Mouse (Mus musculus) stomach, embryonic 14.5 days (tissue): ENCODE results near the gene Trip4. TPM values are rescaled to one million over a fixed set of nuclear protein-coding genes. Genes with fewer than 3 reads are reported as not detected.

Experiments used
- ATAC-seq: fragments of 200-750 bp; cut with Nextera tagmentation; 2 replicates; pipeline ENCODE4 v1.8.0; 2017; ENCODE audit warnings: low read depth, moderate TSS enrichment; ENCODE audit not compliant: insufficient number of reproducible peaks, insufficient read depth, low FRiP score
- H3K27ac ChIP-seq: fragments of 300-500 bp; sonication (generic); 2 replicates; pipeline ENCODE4 v1.5.1; 2014; ENCODE audit warnings: mild to moderate bottlenecking, low read length, moderate library complexity, mixed read lengths
- H3K27me3 ChIP-seq: fragments of 300-500 bp; sonication (generic); 2 replicates; pipeline ENCODE4 v1.6.1; 2014; ENCODE audit warnings: low read length, control low read depth, mixed read lengths; ENCODE audit not compliant: control insufficient read depth, insufficient read depth
- H3K36me3 ChIP-seq: fragments of 300-500 bp; sonication (generic); 2 replicates; pipeline ENCODE4 v1.6.1; 2014; ENCODE audit warnings: mild to moderate bottlenecking, control low read depth, low read length, moderate library complexity, mixed read lengths; ENCODE audit not compliant: control insufficient read depth, insufficient read depth
- H3K4me1 ChIP-seq: fragments of 300-500 bp; sonication (generic); 2 replicates; pipeline ENCODE4 v1.6.1; 2014; ENCODE audit warnings: low read length, control low read depth, mixed read lengths; ENCODE audit not compliant: control insufficient read depth, insufficient read depth
- H3K4me2 ChIP-seq: fragments of 300-500 bp; sonication (generic); replicated peaks from 2 replicates; pipeline ENCODE4 v1.6.1; 2014; ENCODE audit warnings: low read depth, low read length, control low read depth
- H3K4me3 ChIP-seq: fragments of 300-500 bp; sonication (generic); 2 replicates; pipeline ENCODE4 v1.5.1; 2014; ENCODE audit warnings: low read depth, low read length, control low read depth
- H3K9ac ChIP-seq: fragments of 300-500 bp; sonication (generic); replicated peaks from 2 replicates; pipeline ENCODE4 v1.6.1; 2014; ENCODE audit warnings: low read depth, mild to moderate bottlenecking, control low read depth, low read length, moderate library complexity, mixed read lengths
- H3K9me3 ChIP-seq: fragments of 300-500 bp; sonication (generic); 2 replicates; pipeline ENCODE4 v1.6.1; 2016; ENCODE audit warnings: low read depth, low read length, control low read depth; ENCODE audit not compliant: control insufficient read depth
- WGBS: fragments of 180-500 bp; shearing (Covaris S2); extraction: QIAGEN DNeasy Blood & Tissue Kit; methylation state at CpG from one replicate; pipeline ENCODE4 v1.1.7; 2014; 5-methylcytosine and 5-hydroxymethylcytosine counted together
- polyA plus RNA-seq: library from polyadenylated mRNA; unstranded; fragments of >200 nt; fragmentation: Nextera tagmentation; extraction: Ambion mirVana; gene quantifications from 2 replicates; pipeline ENCODE4 v1.2.1, GENCODE M21; 2014

The Trip4 gene
- polyA plus RNA-seq, 1 experiment from 2014 or later, result 35.1 TPM

DNA sequence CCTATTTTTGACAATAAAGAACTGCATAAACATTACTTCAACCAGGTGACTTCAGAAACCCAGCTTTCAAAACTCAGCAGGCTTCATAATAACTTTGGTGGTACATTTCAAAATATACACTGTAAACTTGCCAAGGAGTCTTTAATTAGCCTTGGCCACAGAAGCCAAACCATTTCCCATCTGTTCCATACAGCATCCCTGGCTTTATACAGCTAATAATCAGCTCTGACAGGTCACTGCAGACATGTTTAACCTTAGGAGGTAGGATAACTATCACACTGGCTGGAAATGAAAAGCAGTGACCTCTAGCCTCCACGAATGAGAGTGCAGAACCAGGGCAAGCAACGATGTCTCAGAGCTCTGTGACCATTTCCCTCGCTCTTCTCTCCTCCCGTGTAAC is 108.8 kb downstream of the Trip4 start:
- H3K27ac ChIP-seq, result no peak overlapping the region
- no peak for ATAC-seq
- no peak overlapping the region for H3K4me3 ChIP-seq
- H3K36me3 ChIP-seq, result peaks cover 3% of the 10 kb centered on the region; the same call in 1 of the 2 replicates
- no peaks in the 10 kb centered on the region for H3K4me1 ChIP-seq
- H3K27me3 ChIP-seq, result no peaks in the 10 kb centered on the region
- no peaks in the 10 kb centered on the region for H3K9me3 ChIP-seq
- no peak overlapping the region for H3K9ac ChIP-seq
- 72% methylated on average over 4 of the region's 4 CpGs for WGBS
- no peak overlapping the region for H3K4me2 ChIP-seq

DNA sequence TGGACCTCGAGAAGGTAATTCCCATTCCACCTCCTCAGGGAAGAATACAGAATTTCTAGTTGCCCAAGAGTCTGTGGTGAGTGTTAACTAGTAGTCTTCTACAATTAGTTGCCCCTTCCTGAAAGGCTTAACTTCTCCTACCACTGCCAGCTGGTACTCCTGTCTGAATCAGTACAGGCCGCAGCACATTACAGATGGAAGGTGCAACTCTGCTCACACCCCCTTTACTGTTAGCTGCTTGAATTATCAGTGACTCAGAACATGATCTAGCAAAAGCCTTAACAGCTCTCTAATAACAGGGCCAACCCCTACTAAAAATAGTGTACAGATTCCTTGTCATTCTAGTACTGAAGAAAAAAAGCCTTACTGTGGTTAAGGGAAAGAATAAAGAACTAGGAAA is 112.9 kb downstream of the Trip4 start:
- peaks cover 17% of the 10 kb centered on the region for H3K36me3 ChIP-seq
- H3K9me3 ChIP-seq, result no peaks in the 10 kb centered on the region
- H3K4me1 ChIP-seq, result peaks cover 14% of the 10 kb centered on the region; the same call in 1 of the 2 replicates
- no peak overlapping the region for H3K9ac ChIP-seq
- no peak overlapping the region for H3K4me2 ChIP-seq
- no peaks in the 10 kb centered on the region for H3K27me3 ChIP-seq
- ATAC-seq, result no peak
- WGBS, result 92% methylated on average over 2 of the region's 2 CpGs
- no peak overlapping the region for H3K27ac ChIP-seq
- H3K4me3 ChIP-seq, result no peak overlapping the region

DNA sequence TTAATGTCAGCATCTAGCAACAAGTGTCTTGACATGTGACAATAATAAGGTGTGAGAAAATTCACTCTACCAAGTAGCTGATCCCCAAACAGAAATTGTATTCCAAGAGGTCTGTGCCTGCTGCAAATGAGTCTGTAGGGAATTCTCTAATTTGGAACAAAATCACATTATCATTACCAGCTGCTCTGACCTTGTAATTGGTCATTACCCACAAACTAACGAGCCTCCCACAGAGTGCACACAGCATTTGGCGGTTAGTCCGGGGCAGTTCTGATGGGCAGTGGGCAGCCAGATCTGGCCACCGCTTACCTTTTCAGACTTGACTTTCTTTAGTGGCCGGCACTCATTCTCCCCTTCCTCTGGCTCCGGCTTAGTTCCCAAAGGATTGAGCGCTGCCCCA is 114.3 kb downstream of the Trip4 start:
- peaks cover 17% of the 10 kb centered on the region for H3K36me3 ChIP-seq
- H3K9ac ChIP-seq, result no peak overlapping the region
- no peak for ATAC-seq
- no peaks in the 10 kb centered on the region for H3K9me3 ChIP-seq
- no peaks in the 10 kb centered on the region for H3K27me3 ChIP-seq
- H3K4me2 ChIP-seq, result no peak overlapping the region
- no peak overlapping the region for H3K4me3 ChIP-seq
- WGBS, result 94% methylated on average over 7 of the region's 7 CpGs
- peaks cover 23% of the 10 kb centered on the region; the same call in 1 of the 2 replicates for H3K4me1 ChIP-seq
- no peak overlapping the region for H3K27ac ChIP-seq

DNA sequence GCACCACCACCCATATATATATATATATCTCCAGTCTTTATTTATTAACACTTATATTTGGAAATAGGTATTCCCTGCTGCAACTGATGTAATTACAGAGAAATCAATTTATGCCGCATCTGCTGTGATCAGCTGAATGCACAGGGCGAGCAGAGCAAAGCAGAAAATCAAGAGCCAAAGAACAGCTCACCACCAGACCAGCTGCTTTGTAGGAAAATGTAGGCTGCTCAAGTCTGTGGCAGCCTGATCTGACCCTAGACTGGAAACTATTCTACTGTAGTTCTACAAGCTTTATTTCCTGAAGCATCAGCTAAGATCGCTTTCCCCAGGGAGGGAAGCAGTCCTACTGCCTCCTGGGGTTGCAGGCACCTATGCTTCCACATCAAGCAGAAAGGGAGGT is 115.1 kb downstream of the Trip4 start:
- Histone ChIP-seq H3K27me3 (no peaks in the 10 kb centered on the region), H3K27ac (no peak overlapping the region), H3K9ac (no peak overlapping the region), H3K36me3 (peaks cover 17% of the 10 kb centered on the region), H3K4me1 (peaks cover 23% of the 10 kb centered on the region; the same call in 1 of the 2 replicates), H3K4me3 (no peak overlapping the region), H3K4me2 (no peak overlapping the region), H3K9me3 (no peaks in the 10 kb centered on the region)
- 93% methylated on average over 3 of the region's 3 CpGs for WGBS
- no peak for ATAC-seq

DNA sequence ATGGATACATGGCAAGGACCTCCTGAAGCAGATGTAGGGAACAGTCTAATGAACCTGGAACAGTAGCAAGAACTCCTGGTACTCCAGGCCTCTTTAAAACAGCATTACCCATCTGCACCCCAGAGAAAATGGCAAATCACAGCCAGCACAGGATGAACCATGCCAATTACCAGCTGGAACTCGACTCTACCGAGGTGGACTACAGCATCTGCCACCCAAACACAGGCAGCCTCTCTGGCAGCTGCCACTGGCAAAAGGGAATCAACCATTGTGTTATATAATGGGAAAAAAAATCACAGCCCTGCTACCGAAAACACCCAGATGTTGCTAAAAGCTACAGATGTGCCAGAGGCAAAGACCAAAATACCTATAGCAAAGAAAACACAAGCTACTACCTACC is 115.5 kb downstream of the Trip4 start:
- H3K9me3 ChIP-seq, result no peaks in the 10 kb centered on the region
- H3K36me3 ChIP-seq, result peaks cover 17% of the 10 kb centered on the region
- H3K27ac ChIP-seq, result no peak overlapping the region
- no peak overlapping the region for H3K9ac ChIP-seq
- H3K27me3 ChIP-seq, result no peaks in the 10 kb centered on the region
- 79% methylated on average over 3 of the region's 3 CpGs for WGBS
- H3K4me2 ChIP-seq, result no peak overlapping the region
- no peak for ATAC-seq
- H3K4me3 ChIP-seq, result no peak overlapping the region
- H3K4me1 ChIP-seq, result peaks cover 23% of the 10 kb centered on the region; the same call in 1 of the 2 replicates

DNA sequence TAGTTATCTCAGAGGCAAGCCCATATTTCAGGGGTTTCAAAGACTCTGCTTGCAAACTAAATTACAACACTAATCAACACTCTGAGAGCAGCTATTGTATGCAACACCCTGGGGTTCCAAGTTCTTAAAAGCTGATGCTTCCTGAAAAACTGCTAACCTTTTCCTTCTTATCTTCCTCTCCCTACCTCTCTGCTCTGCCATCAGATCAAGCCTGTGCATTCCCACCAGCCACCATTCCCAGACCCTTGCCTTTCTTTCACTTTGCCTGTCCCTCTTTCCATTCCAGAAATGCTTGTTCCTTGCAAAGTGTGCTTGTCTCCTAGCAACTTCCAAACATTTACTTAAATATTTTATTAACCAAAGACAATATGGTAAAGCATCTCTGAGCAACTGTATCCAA is 116.7 kb downstream of the Trip4 start:
- Histone ChIP-seq H3K9me3 (no peaks in the 10 kb centered on the region), H3K27me3 (no peaks in the 10 kb centered on the region), H3K4me3 (no peak overlapping the region), H3K27ac (no peak overlapping the region), H3K36me3 (peaks cover 17% of the 10 kb centered on the region), H3K4me1 (peaks cover 29% of the 10 kb centered on the region; the same call in 1 of the 2 replicates), H3K9ac (no peak overlapping the region), H3K4me2 (no peak overlapping the region)
- no peak for ATAC-seq

DNA sequence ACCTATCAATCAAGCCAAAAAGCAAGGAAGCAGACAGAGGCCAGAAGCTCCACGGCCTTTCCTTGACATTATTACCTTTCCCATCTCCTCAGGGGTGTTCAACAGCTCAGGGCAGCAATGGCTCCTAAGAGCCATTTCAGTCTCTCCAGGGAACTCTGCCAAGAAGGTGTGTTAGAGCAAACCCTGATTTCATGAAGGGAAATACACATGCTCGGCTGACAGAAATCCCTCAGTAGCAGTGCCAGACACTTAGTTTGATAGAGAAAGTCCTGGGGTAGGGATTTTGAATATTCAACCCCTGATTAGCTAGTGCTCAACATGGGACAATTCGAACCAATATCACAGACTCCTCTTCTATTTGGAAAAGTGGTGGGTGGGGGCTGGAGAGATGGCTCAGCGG is 117.5 kb downstream of the Trip4 start:
- no peak overlapping the region for H3K27ac ChIP-seq
- no peak overlapping the region for H3K4me2 ChIP-seq
- no peak overlapping the region for H3K4me3 ChIP-seq
- WGBS, result 56% methylated on average over 4 of the region's 4 CpGs
- H3K9me3 ChIP-seq, result no peaks in the 10 kb centered on the region
- peaks cover 17% of the 10 kb centered on the region for H3K36me3 ChIP-seq
- no peak overlapping the region for H3K9ac ChIP-seq
- no peak for ATAC-seq
- no peaks in the 10 kb centered on the region for H3K27me3 ChIP-seq
- peaks cover 29% of the 10 kb centered on the region; the same call in 1 of the 2 replicates for H3K4me1 ChIP-seq

DNA sequence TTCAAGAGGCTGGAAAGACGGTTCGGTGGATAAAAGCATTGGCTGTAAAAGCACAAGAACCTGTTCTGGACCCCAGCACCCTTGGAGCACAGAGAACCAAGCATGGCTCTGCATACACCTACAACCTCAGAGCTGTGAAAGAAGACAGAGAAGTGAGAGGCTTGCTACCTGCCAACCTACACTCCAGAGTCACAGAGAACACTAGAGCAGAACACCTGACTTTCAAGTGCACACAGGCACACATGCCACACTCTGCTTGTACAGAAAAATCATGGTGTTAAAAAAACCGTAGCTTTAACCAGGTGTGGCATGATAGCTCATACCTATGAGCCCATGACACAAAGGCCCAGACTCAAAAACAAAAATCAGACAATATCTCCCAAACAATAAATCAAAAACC is 118.8 kb downstream of the Trip4 start:
- Histone ChIP-seq H3K36me3 (peaks cover 14% of the 10 kb centered on the region), H3K27me3 (no peaks in the 10 kb centered on the region), H3K4me3 (no peak overlapping the region), H3K9me3 (no peaks in the 10 kb centered on the region), H3K27ac (no peak overlapping the region), H3K4me1 (peaks cover 29% of the 10 kb centered on the region; the same call in 1 of the 2 replicates), H3K4me2 (no peak overlapping the region), H3K9ac (no peak overlapping the region)
- WGBS, result 93% methylated on average over 3 of the region's 3 CpGs
- no peak for ATAC-seq

DNA sequence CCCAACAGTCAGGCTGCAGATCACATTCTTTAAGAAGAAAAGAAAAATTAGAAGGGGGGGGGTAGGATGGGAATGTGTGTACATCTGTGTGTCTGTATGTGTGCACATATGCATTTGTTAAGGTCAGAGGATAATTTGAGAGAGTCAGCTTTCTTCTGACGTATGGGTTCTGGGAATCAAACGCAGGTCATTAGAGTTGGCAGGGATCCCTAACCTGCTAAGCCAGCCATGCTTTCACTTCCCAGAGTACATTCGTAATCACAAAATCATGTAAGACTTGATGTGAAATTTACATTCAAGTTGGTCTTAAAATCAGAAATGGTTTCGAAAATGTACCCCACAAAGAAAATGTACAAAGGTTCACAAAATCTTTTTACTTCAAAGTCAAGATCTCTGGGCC is 120.0 kb downstream of the Trip4 start:
- H3K27ac ChIP-seq, result no peak overlapping the region
- H3K36me3 ChIP-seq, result peaks cover 4% of the 10 kb centered on the region; the same call in 1 of the 2 replicates
- no peak overlapping the region for H3K9ac ChIP-seq
- no peak overlapping the region for H3K4me3 ChIP-seq
- no peaks in the 10 kb centered on the region for H3K9me3 ChIP-seq
- H3K4me1 ChIP-seq, result peaks cover 29% of the 10 kb centered on the region; the same call in 1 of the 2 replicates
- H3K27me3 ChIP-seq, result no peaks in the 10 kb centered on the region
- H3K4me2 ChIP-seq, result no peak overlapping the region
- WGBS, result 60% methylated on average over 4 of the region's 4 CpGs
- ATAC-seq, result no peak
